Mouse (Mus musculus) forebrain, embryonic 16.5 days (tissue): ENCODE results near the gene Plppr4. TPM values are rescaled to one million over a fixed set of nuclear protein-coding genes. Genes with fewer than 3 reads are reported as not detected.
A peak's percentile ranks its signal among the peaks of the same experiment; 100 is the strongest.

ENCODE experiments used
- ATAC-seq: fragments of 200-750 bp; cut with Nextera tagmentation; 2 replicates; pipeline ENCODE4 v1.8.0; 2017; ENCODE audit warnings: mild to moderate bottlenecking, moderate library complexity
- H3K27ac ChIP-seq: fragments of 300-500 bp; sonication (generic); 2 replicates; pipeline ENCODE4 v1.5.1; 2014; ENCODE audit warnings: low read length, control low read depth
- H3K27me3 ChIP-seq: fragments of 300-500 bp; sonication (generic); replicated peaks from 2 replicates; pipeline ENCODE4 v1.6.1; 2014; ENCODE audit warnings: low read length; ENCODE audit not compliant: control insufficient read depth, insufficient read depth
- H3K36me3 ChIP-seq: fragments of 300-500 bp; sonication (generic); 2 replicates; pipeline ENCODE4 v1.6.1; 2014; ENCODE audit not compliant: control insufficient read depth, insufficient read depth
- H3K4me1 ChIP-seq: fragments of 300-500 bp; sonication (generic); replicated peaks from 2 replicates; pipeline ENCODE4 v1.6.1; 2014; ENCODE audit warnings: low read length; ENCODE audit not compliant: control insufficient read depth, insufficient read depth
- H3K4me2 ChIP-seq: fragments of 300-500 bp; sonication (generic); 2 replicates; pipeline ENCODE4 v1.6.1; 2014; ENCODE audit warnings: mild to moderate bottlenecking, low read length, control low read depth
- H3K4me3 ChIP-seq: fragments of 300-500 bp; sonication (generic); replicated peaks from 2 replicates; pipeline ENCODE4 v1.5.1; 2014; ENCODE audit warnings: mild to moderate bottlenecking, low read length, control low read depth
- H3K9ac ChIP-seq: fragments of 300-500 bp; sonication (generic); replicated peaks from 2 replicates; pipeline ENCODE4 v1.6.1; 2014; ENCODE audit warnings: low read depth, low read length, control low read depth
- H3K9me3 ChIP-seq: fragments of 300-500 bp; sonication (generic); 2 replicates; pipeline ENCODE4 v1.6.1; 2016; ENCODE audit warnings: low read length; ENCODE audit not compliant: control insufficient read depth
- WGBS: fragments of 180-500 bp; shearing (Covaris S2); extraction: QIAGEN DNeasy Blood & Tissue Kit; methylation state at CpG from one replicate; pipeline ENCODE4 v1.1.7; 2014; 5-methylcytosine and 5-hydroxymethylcytosine counted together
- polyA plus RNA-seq: library from polyadenylated mRNA; unstranded; fragments of >200 nt; fragmentation: Nextera tagmentation; extraction: Ambion mirVana; gene quantifications from 2 replicates; pipeline ENCODE4 v1.2.1, GENCODE M21; 2015

Plppr4 gene
- 20.8 and 26.8 TPM in 2 replicates for polyA plus RNA-seq

DNA sequence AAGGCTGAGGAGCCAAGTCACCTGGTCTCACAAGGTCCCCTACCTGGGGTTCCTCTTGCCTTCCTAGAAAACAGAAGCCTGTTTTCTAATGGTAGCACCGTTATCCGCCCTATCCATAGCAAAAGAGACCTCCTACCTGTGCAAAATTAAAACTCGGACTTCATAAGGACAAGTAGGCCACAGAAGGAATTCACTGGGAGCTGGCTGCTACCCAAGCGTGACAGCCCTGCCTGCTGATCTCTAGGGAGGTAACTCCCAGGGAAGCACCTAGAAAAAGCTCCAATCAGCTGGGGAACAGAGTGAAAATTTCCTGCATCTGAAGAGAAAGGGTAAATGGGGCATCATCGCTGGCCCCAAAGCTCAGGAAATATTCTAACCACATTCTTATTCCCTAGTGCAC, at the start of gene Plppr4:
Plppr4 (minus strand) TSS at position 349 of the 400 bp plus-strand sequence.
- Histone ChIP-seq H3K4me3 (peak within 1 kb of the TSS; percentile 58), H3K36me3 (no peaks in the 10 kb centered on the region), H3K9ac (peak within 1 kb of the TSS; percentile 68), H3K27ac (peak within 1 kb of the TSS; percentile 34), H3K4me2 (peak within 1 kb of the TSS; percentile 66), H3K9me3 (no peaks in the 10 kb centered on the region), H3K27me3 (no peaks in the 10 kb centered on the region), H3K4me1 (peaks cover 4% of the 10 kb centered on the region; the same call in 1 of the 2 replicates)
- ATAC-seq, result no peak; the same call in 1 of the 2 replicates
- 38% methylated on average over 5 of the region's 5 CpGs for WGBS

DNA sequence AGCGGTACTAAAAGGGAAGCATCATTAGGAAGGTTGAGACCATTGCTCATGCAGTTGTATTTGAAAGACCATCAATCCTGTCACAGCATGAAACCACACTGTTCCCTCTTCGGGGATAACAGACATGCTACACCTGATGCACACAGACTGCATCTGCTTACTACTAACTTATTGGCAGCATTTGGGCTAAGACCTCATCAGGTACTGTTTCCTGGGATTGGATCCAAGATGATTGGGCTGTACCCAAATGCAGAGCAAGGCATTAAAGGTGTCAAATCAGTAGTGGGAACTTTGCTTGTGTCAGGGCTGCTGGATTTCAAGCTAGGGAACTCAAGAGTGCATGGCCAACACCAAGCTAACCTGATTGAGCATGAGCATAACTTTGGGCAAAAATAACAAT, 45.1 kb upstream of the Plppr4 start:
- Histone ChIP-seq H3K27me3 (no peaks in the 10 kb centered on the region), H3K27ac (no peak overlapping the region), H3K4me1 (no peaks in the 10 kb centered on the region), H3K36me3 (no peaks in the 10 kb centered on the region), H3K9ac (no peak overlapping the region), H3K4me3 (no peak overlapping the region), H3K9me3 (no peaks in the 10 kb centered on the region), H3K4me2 (no peak overlapping the region)
- no peak for ATAC-seq
- 80% methylated on average over 2 of the region's 2 CpGs for WGBS

DNA sequence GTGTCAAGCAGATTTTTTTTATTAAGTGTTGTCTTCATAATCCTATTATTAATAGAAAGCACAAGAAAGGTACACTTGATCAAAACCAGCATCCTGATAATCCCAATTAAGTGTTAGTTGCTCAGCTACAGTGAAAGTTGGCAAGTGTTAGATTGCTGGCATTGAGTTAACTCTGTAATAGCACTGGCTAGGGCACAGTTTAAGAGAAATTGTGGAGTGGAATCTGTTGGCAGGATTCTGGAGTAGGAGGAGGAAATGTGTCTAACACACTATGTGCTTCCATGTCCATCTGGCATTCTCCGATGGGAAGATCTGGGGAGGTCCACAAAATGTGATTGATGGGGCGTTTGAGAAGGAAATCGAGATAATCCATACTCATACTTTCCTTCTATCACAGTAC, 43.1 kb upstream of the Plppr4 start:
- Histone ChIP-seq H3K4me2 (no peak overlapping the region), H3K36me3 (no peaks in the 10 kb centered on the region), H3K9me3 (no peaks in the 10 kb centered on the region), H3K27me3 (no peaks in the 10 kb centered on the region), H3K27ac (no peak overlapping the region), H3K4me3 (no peak overlapping the region), H3K4me1 (no peaks in the 10 kb centered on the region), H3K9ac (no peak overlapping the region)
- ATAC-seq, result peak; percentile 65; the same call in 1 of the 2 replicates
- WGBS, result 75% methylated on average over 3 of the region's 3 CpGs

DNA sequence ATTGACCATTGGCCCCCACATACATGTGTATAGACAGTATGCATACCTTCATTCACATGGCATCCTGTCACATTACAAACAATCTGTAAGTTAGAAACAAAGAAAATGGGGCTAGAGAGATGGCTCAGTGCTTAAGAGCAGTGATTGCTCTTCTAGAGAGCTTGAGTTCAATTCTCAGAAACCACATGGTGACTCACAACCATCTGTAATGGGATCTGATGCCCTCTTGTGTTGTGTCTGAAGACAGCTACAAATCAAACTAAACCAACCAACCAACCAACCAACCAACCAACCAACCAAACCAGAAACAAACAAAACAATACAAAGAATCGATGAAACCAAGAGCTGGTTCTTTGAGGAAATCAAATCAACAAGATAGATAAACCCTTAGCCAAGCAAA, 5.4 kb upstream of the Plppr4 start:
- H3K36me3 ChIP-seq, result no peaks in the 10 kb centered on the region
- no peak for ATAC-seq
- H3K9me3 ChIP-seq, result no peaks in the 10 kb centered on the region
- no peak overlapping the region for H3K4me2 ChIP-seq
- H3K27ac ChIP-seq, result no peak overlapping the region
- H3K4me1 ChIP-seq, result no peaks in the 10 kb centered on the region
- H3K9ac ChIP-seq, result no peak overlapping the region
- 97% methylated on average over 1 of the region's 1 CpGs for WGBS
- no peaks in the 10 kb centered on the region for H3K27me3 ChIP-seq
- H3K4me3 ChIP-seq, result no peak overlapping the region

DNA sequence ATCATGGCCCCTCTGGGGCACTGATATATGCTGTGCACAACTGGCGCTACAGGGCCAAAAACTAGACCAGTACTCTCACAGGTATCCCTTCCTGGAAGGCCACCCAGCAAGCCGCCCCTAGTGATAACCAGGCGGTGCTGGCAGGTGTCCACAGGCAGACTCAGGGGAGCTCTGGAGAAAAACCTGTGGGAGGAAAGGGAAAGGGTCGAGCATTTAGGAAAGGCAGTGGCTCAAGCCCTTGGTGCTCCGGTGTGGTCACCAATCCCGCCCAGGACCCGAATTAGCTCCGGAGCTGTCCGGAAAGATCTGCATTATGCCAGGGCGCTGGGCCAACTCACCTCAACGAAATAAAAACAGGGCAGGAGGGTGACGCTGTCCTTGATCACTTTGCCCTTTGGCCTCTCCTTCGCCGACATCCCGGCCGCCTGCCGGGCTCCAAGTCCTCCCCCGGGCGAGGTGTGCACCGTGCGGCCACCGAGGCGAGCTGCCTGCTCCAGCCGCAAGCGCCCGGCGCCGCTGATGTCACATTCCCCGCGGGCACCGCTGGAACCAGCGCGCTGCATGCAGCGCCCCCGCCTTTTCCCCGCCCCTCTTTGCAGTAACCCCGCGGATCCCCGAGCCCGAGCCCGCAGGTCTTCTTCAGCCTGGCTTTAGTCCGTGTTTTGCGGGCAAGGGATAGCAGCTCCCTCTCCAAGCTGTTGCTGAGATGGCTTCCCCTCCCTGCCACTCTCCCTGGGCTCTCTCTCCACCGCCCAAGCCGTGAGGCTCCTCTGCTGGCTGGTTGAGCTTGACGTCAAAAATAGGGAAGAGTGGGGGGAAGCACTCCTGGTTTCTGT, 772 bp downstream of the Plppr4 start:
- peak; percentile 86 for ATAC-seq
- peak overlapping the region; percentile 66 for H3K4me2 ChIP-seq

DNA sequence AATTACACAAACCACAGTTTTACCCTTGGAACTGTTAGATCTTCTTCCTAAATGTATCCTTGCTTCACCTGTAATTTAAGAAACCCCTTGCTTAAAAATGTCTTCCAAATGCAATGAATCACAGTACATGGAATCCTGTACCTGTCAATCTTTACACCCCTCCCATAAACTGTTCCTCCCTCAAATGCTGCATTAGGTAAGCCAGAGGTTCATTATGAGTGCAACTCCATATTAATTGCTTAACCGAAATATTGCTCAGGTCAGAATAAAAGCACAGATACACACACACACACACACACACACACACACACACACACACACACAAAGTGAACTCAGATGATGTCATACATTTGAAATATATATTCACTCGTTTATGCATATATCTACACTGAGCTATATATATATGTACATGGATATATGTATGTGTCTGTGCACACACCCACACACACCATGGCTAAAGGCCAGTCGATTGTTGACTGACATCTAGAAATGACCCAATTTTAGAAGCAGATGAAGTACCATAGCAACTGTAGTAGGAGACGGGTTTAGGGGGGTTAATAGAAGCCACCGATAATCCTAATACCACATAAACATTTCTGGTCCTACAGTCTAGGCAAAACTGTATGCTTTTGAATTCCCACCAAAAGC, 1.6 kb downstream of the Plppr4 start:
- no peak overlapping the region for H3K27ac ChIP-seq
- peak overlapping the region; percentile 66 for H3K4me2 ChIP-seq
- H3K4me1 ChIP-seq, result peaks cover 4% of the 10 kb centered on the region; the same call in 1 of the 2 replicates
- H3K4me3 ChIP-seq, result peak overlapping the region; percentile 58
- 84% methylated on average over 5 of the region's 5 CpGs for WGBS
- H3K9ac ChIP-seq, result peak overlapping the region; percentile 68
- no peaks in the 10 kb centered on the region for H3K27me3 ChIP-seq
- no peaks in the 10 kb centered on the region for H3K9me3 ChIP-seq
- peak; percentile 18 for ATAC-seq
- no peaks in the 10 kb centered on the region for H3K36me3 ChIP-seq

More for the DNA sequence above, 772 bp downstream of the Plppr4 start:
- Histone ChIP-seq H3K9ac (peak overlapping the region; percentile 68), H3K4me1 (peaks cover 4% of the 10 kb centered on the region; the same call in 1 of the 2 replicates), H3K4me3 (peak overlapping the region; percentile 58), H3K27me3 (no peaks in the 10 kb centered on the region), H3K27ac (peak overlapping the region; percentile 34), H3K9me3 (no peaks in the 10 kb centered on the region), H3K36me3 (no peaks in the 10 kb centered on the region)
- WGBS, result 2% methylated on average over 42 of the region's 46 CpGs

DNA sequence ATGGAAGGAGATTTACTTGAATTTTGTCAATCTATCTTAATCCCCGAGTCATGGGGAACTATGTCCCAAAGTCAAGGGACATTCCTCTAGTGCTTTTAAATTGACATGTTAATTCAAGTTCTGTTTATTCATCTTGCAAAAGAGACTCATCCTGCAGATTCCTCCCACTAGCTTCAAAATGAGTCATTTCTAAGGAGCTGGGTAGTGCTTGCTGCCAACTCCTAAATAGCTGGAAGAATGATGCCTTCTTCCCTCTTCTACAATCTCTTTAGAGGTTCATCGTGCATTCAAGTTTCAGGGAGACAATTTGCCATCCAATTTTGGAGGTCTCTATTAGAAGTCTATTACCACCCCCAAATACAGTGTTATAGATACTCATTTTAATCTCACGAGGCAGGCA, 3.3 kb downstream of the Plppr4 start:
- Histone ChIP-seq H3K27me3 (no peaks in the 10 kb centered on the region), H3K4me1 (peaks cover 4% of the 10 kb centered on the region; the same call in 1 of the 2 replicates), H3K9ac (no peak overlapping the region), H3K36me3 (no peaks in the 10 kb centered on the region), H3K4me2 (no peak overlapping the region), H3K4me3 (no peak overlapping the region), H3K27ac (no peak overlapping the region), H3K9me3 (no peaks in the 10 kb centered on the region)
- 83% methylated on average over 3 of the region's 3 CpGs for WGBS
- no peak for ATAC-seq

DNA sequence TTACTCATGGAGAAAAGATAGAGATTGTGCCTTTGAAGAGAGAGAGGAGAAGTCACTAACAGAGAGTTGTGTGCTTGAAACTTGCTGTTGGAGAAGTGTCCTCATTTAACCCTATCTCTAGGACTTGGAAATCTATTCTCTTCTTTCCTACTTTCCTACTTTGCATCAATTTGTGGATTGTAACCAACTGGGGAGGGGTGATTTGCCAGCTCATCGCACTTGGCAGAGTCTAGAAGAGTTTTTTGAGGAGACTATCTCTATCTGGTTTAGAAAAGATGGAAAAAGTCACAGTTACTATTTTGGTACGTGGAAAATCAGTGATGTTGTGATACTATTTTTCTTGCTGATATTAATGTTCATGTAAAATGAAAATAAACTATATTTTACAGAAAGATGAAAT, 6.7 kb downstream of the Plppr4 start:
- Histone ChIP-seq H3K36me3 (no peaks in the 10 kb centered on the region), H3K4me2 (no peak overlapping the region), H3K27me3 (no peaks in the 10 kb centered on the region), H3K9ac (no peak overlapping the region), H3K4me1 (no peaks in the 10 kb centered on the region), H3K4me3 (no peak overlapping the region), H3K9me3 (no peaks in the 10 kb centered on the region), H3K27ac (no peak overlapping the region)
- no peak for ATAC-seq
- 83% methylated on average over 2 of the region's 2 CpGs for WGBS

DNA sequence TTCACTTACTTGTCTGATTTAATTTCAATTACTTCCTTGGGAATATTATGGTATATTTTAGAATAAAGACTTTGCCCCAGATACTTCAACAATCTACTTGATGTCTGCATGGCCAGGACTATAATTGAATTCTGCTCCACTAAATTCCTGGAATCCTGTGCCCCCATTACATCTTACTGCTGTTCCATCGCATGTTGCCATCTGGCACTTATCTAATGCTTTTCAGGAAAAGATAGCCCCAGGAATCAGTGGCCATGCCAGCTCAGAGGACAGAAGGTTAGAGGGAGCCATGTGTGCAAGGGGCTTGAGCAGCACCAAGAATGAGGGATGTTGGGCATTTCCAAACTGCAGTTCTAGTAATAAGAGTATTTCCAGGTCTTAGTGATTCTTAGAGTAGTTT, 14.3 kb downstream of the Plppr4 start:
- Histone ChIP-seq H3K4me1 (no peaks in the 10 kb centered on the region), H3K9me3 (no peaks in the 10 kb centered on the region), H3K27me3 (no peaks in the 10 kb centered on the region), H3K36me3 (no peaks in the 10 kb centered on the region), H3K27ac (no peak overlapping the region), H3K4me3 (no peak overlapping the region), H3K4me2 (no peak overlapping the region), H3K9ac (no peak overlapping the region)
- no peak for ATAC-seq
- WGBS, result 69% methylated on average over 1 of the region's 1 CpGs
